Mouse (Mus musculus) liver, embryonic 14.5 days (tissue): ENCODE data around the gene Sdccag8. TPM values are rescaled to one million over a fixed set of nuclear protein-coding genes. Genes with fewer than 3 reads are reported as not detected.
A peak's percentile ranks its signal among the peaks of the same experiment; 100 is the strongest.

Experiments used
- ATAC-seq: fragments of 200-750 bp; cut with Nextera tagmentation; 2 replicates; pipeline ENCODE4 v1.8.0; 2017; ENCODE audit warnings: moderate number of reproducible peaks, mild to moderate bottlenecking, moderate library complexity; ENCODE audit not compliant: insufficient read depth
- DNase-seq, 3 experiments: peaks; one replicate each; pipeline ENCODE4 v3.0.0-alpha.2; 2012 to 2013; ENCODE audit warnings: low read depth in 3 of 3, low spot score in 3 of 3
- H3K27ac ChIP-seq: fragments of 300-500 bp; sonication (generic); 2 replicates; pipeline ENCODE4 v1.5.1; 2014; ENCODE audit warnings: moderate library complexity, mild to moderate bottlenecking, control low read depth, inconsistent platforms
- H3K27me3 ChIP-seq: fragments of 300-500 bp; sonication (generic); 2 replicates; pipeline ENCODE4 v1.6.1; 2014; ENCODE audit warnings: mild to moderate bottlenecking, low read length, moderate library complexity; ENCODE audit not compliant: control insufficient read depth, insufficient read depth
- H3K36me3 ChIP-seq: fragments of 300-500 bp; sonication (generic); replicated peaks from 2 replicates; pipeline ENCODE4 v1.6.1; 2014; ENCODE audit warnings: low read depth; ENCODE audit not compliant: control insufficient read depth, insufficient read depth
- H3K4me1 ChIP-seq, 2 experiments: fragments of 200-500 bp in 1 of 2; fragments of 300-500 bp in 1 of 2; sonication (generic) in 1 of 2; replicated peaks; 2 replicates each; pipeline ENCODE4 v1.6.1; 2012 to 2014; ENCODE audit warnings: antibody characterized with exemption in 1 of 2, inconsistent platforms in 1 of 2, low read length in 1 of 2; ENCODE audit not compliant: control insufficient read depth in 2 of 2, insufficient read depth in 2 of 2
- H3K4me2 ChIP-seq: fragments of 300-500 bp; sonication (generic); 2 replicates; pipeline ENCODE4 v1.6.1; 2014; ENCODE audit warnings: low read depth, mild to moderate bottlenecking, control low read depth, moderate library complexity
- H3K4me3 ChIP-seq, 2 experiments: fragments of 200-500 bp in 1 of 2; fragments of 300-500 bp in 1 of 2; sonication (generic) in 1 of 2; 2 replicates each; pipeline ENCODE4 v1.5.1; 2012 to 2014; ENCODE audit warnings: low read depth in 2 of 2, low read length in 2 of 2, mild to moderate bottlenecking in 2 of 2, control low read depth in 1 of 2, inconsistent platforms in 1 of 2, moderate library complexity in 1 of 2; ENCODE audit not compliant: insufficient read depth in 1 of 2
- H3K9ac ChIP-seq: fragments of 300-500 bp; sonication (generic); replicated peaks from 2 replicates; pipeline ENCODE4 v1.6.1; 2014; ENCODE audit warnings: mild to moderate bottlenecking, control low read depth, moderate library complexity
- H3K9me3 ChIP-seq: fragments of 300-500 bp; sonication (generic); 2 replicates; pipeline ENCODE4 v1.6.1; 2016; ENCODE audit warnings: low read length, mixed read lengths; ENCODE audit not compliant: control insufficient read depth
- CTCF ChIP-seq: IDR thresholded peaks from 2 replicates; pipeline ENCODE4 v1.5.1; 2016; ENCODE audit warnings: antibody characterized with exemption, low read depth, control low read depth
- EP300 ChIP-seq: IDR thresholded peaks from 2 replicates; pipeline ENCODE4 v1.6.1; 2016; ENCODE audit warnings: antibody characterized with exemption, low read depth
- WGBS: fragments of 180-500 bp; shearing (Covaris S2); extraction: QIAGEN DNeasy Blood & Tissue Kit; methylation state at CpG from one replicate; pipeline ENCODE4 v1.1.7; 2014; ENCODE audit not compliant: insufficient replicate concordance; 5-methylcytosine and 5-hydroxymethylcytosine counted together
- polyA plus RNA-seq, 2 experiments: library from polyadenylated mRNA; depleted of rRNA in 1 of 2; stranded (reverse) in 1 of 2; unstranded in 1 of 2; fragments of >200 nt; fragmentation: Nextera tagmentation in 1 of 2; extraction: Ambion mirVana in 1 of 2; gene quantifications; 2 replicates each; pipeline versions ENCODE4 v1.2.1 to v1.2.3; 2012 to 2014

The Sdccag8 gene
- polyA plus RNA-seq, 2 experiments: 2.7 to 5.1 TPM

DNA sequence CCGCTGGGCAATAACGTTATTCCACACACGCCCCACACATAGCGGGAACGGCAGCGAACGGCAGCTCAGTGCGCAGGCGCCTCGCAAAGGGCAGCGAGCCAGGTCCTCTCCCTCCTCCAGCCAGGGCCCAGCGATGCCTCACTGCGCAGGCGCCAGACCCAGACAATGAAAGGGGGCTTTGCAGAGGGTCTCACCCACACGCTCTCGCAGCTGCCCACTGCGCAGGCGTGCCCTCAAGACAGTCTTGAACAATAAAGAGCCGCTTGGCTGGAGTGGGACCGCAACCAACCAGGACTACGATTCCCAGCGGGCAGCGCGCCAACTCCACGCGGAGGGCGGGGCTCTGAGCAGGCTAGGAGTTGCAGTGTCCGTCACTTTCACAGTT lies 432 bp upstream of the Sdccag8 start, which contains the start of gene Cep170:
Gene Cep170 (minus strand): TSS at position 32 of the 385 bp plus-strand sequence.
- no peaks in the 10 kb centered on the region for H3K9me3 ChIP-seq
- TF ChIP-seq CTCF (no peak), EP300 (no peak)
- DNase-seq: peak; percentile 67 to 77 (median 68)
- WGBS: under 1% methylated on average over 28 of the region's 28 CpGs
- peak within 1 kb of the TSS; percentile 90 for H3K9ac ChIP-seq
- peaks cover 14 to 20% of the 10 kb centered on the region in 2 experiments for H3K4me1 ChIP-seq
- H3K4me2 ChIP-seq: peak within 1 kb of the TSS; percentile 84
- peak within 1 kb of the TSS; percentile 80 to 91 for H3K4me3 ChIP-seq
- H3K36me3 ChIP-seq: no peaks in the 10 kb centered on the region
- peak; percentile 83 for ATAC-seq
- no peaks in the 10 kb centered on the region for H3K27me3 ChIP-seq
- H3K27ac ChIP-seq: peak within 1 kb of the TSS; percentile 97

GRCm38 (mm10) chr1:176816728-176817127 lies 2.3 kb downstream of the Sdccag8 start:
- DNase-seq (no peak), ATAC-seq (no peak)
- H3K27ac ChIP-seq: no peak overlapping the region
- H3K9me3 ChIP-seq: no peaks in the 10 kb centered on the region
- no peaks in the 10 kb centered on the region for H3K27me3 ChIP-seq
- TF ChIP-seq EP300 (no peak), CTCF (no peak)
- H3K36me3 ChIP-seq: no peaks in the 10 kb centered on the region
- H3K9ac ChIP-seq: no peak overlapping the region
- no peak overlapping the region for H3K4me2 ChIP-seq
- WGBS: 48% methylated on average over 4 of the region's 4 CpGs
- no peak overlapping the region for H3K4me3 ChIP-seq
- peaks cover 21 to 37% of the 10 kb centered on the region in 2 experiments for H3K4me1 ChIP-seq

GRCm38 (mm10) chr1:176818147-176818546 lies 3.7 kb downstream of the Sdccag8 start:
- no peak overlapping the region for H3K9ac ChIP-seq
- ATAC-seq: no peak
- no peak for DNase-seq
- H3K27ac ChIP-seq: no peak overlapping the region
- peaks cover 29 to 45% of the 10 kb centered on the region in 2 experiments for H3K4me1 ChIP-seq
- no peaks in the 10 kb centered on the region for H3K9me3 ChIP-seq
- WGBS: 45% methylated on average over 2 of the region's 2 CpGs
- H3K4me2 ChIP-seq: no peak overlapping the region
- no peak overlapping the region for H3K4me3 ChIP-seq
- no peaks in the 10 kb centered on the region for H3K27me3 ChIP-seq
- no peaks in the 10 kb centered on the region for H3K36me3 ChIP-seq
- TF ChIP-seq CTCF: no peak
- no peak for TF ChIP-seq EP300

DNA sequence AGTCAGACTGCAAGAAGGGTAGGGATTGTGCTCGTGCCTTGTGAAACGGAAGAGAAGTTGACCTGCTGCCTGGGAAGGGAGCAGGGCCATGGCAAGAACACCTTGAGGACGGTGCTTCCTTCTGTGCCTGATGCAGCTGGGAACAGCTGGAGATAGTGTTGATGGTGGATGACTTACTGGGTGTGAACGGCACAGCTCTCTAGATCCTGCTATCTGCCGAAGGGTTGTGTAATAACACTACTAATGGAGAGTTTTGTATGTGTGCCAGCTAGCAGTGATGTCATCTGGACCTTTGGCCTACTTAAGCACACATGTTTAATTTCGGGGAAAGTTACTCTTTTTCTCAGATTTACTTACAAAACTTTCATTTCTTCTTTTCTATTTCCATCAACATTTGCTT lies 4.3 kb downstream of the Sdccag8 start:
- no peak overlapping the region for H3K4me2 ChIP-seq
- H3K36me3 ChIP-seq: no peaks in the 10 kb centered on the region
- no peak overlapping the region for H3K4me3 ChIP-seq
- no peak for DNase-seq
- WGBS: 44% methylated on average over 6 of the region's 6 CpGs
- peaks cover 33 to 50% of the 10 kb centered on the region in 2 experiments for H3K4me1 ChIP-seq
- ATAC-seq: no peak
- no peak overlapping the region for H3K9ac ChIP-seq
- TF ChIP-seq EP300 (no peak), CTCF (no peak)
- no peaks in the 10 kb centered on the region for H3K9me3 ChIP-seq
- H3K27ac ChIP-seq: no peak overlapping the region
- H3K27me3 ChIP-seq: no peaks in the 10 kb centered on the region

- Histone ChIP-seq H3K4me2 (peak overlapping the region; percentile 51), H3K27me3 (no peaks in the 10 kb centered on the region), H3K4me3 (no peak overlapping the region), H3K36me3 (no peaks in the 10 kb centered on the region), H3K9me3 (no peaks in the 10 kb centered on the region), H3K4me1 (peaks cover 33 to 61% of the 10 kb centered on the region in 2 experiments), H3K27ac (no peak overlapping the region), H3K9ac (no peak overlapping the region)
- peak; percentile 87 for ATAC-seq
- TF ChIP-seq EP300: peak; percentile 77
- TF ChIP-seq CTCF: no peak
- WGBS: 17% methylated on average over 1 of the region's 1 CpGs
- peak; percentile 44 to 52 (median 51) for DNase-seq
Observed at GRCm38 (mm10) chr1:176821929-176822328, 7.5 kb downstream of the Sdccag8 start.
